Mouse (Mus musculus) G1E (cell line): ENCODE measurements around the gene Iqcc. TPM values are rescaled to one million over a fixed set of nuclear protein-coding genes. Genes with fewer than 3 reads are reported as not detected.
A peak's percentile ranks its signal among the peaks of the same experiment; 100 is the strongest.

ENCODE experiments used
- ATAC-seq: 2 replicates; pipeline ENCODE4 v1.8.0; 2016; ENCODE audit warnings: mild to moderate bottlenecking; ENCODE audit not compliant: insufficient number of reproducible peaks, poor library complexity, low FRiP score, severe bottlenecking; ENCODE audit errors: extremely low read depth
- DNase-seq: peaks from one replicate; pipeline ENCODE4 v3.0.0; 2012; ENCODE audit warnings: low spot score
- H3K27me3 ChIP-seq: 2 replicates; pipeline ENCODE4 v1.6.1; 2012; ENCODE audit warnings: mild to moderate bottlenecking, low read length, inconsistent platforms; ENCODE audit not compliant: insufficient read depth
- H3K36me3 ChIP-seq: replicated peaks from 2 replicates; pipeline ENCODE3; 2012; ENCODE audit warnings: mild to moderate bottlenecking, inconsistent platforms
- H3K4me1 ChIP-seq: 2 replicates; pipeline ENCODE4 v1.6.1; 2012; ENCODE audit warnings: low read depth, low read length, inconsistent platforms, mixed read lengths; ENCODE audit not compliant: insufficient read depth
- H3K4me3 ChIP-seq: 2 replicates; pipeline ENCODE4 v1.5.1; 2012; ENCODE audit warnings: low read depth, mild to moderate bottlenecking, inconsistent platforms, low read length, moderate library complexity, mixed read lengths
- H3K9me3 ChIP-seq: replicated peaks from 2 replicates; pipeline ENCODE4 v1.6.1; 2012; ENCODE audit warnings: inconsistent platforms
- CTCF ChIP-seq: IDR thresholded peaks from 2 replicates; pipeline ENCODE4 v1.5.1; 2012; ENCODE audit warnings: low read depth, low read length, inconsistent platforms, mixed read lengths
- GATA1 ChIP-seq: IDR thresholded peaks from 2 replicates; pipeline ENCODE4 v1.6.1; 2012; ENCODE audit warnings: borderline replicate concordance, low read length, inconsistent platforms, mixed read lengths
- GATA2 ChIP-seq: IDR thresholded peaks from 2 replicates; pipeline ENCODE4 v1.6.1; 2012; ENCODE audit warnings: low read depth, low read length, inconsistent platforms, borderline replicate concordance
- POLR2AphosphoS5 ChIP-seq: IDR thresholded peaks from 2 replicates; pipeline ENCODE4 v1.6.1; 2012; ENCODE audit warnings: low read depth, low read length, inconsistent platforms; ENCODE audit not compliant: insufficient replicate concordance
- TAL1 ChIP-seq: conservative IDR thresholded peaks from 2 replicates; pipeline ENCODE4 v1.6.1; 2012; ENCODE audit warnings: low read depth, low read length, inconsistent platforms, mixed read lengths
- polyA plus RNA-seq: library from polyadenylated mRNA; stranded (reverse); fragments of >175 nt; gene quantifications from 2 replicates; pipeline ENCODE4 v1.2.3, GENCODE M21; 2012
- total RNA-seq, 2 experiments: library from RNA; stranded (forward) in 1 of 2; stranded (reverse) in 1 of 2; fragments of 200-1000 nt in 1 of 2; fragments of >200 nt in 1 of 2; fragmentation: Nextera tagmentation in 1 of 2; gene quantifications; 2 replicates each; pipeline ENCODE4 v1.2.3; 2014 to 2017

Iqcc gene
- total and polyA plus RNA-seq, 3 experiments: 8.8 to 35.0 (median 23.6) TPM

- H3K4me3 ChIP-seq: no peak overlapping the region
- no peaks in the 10 kb centered on the region for H3K36me3 ChIP-seq
- ATAC-seq: no peak
- peaks cover 23% of the 10 kb centered on the region for H3K4me1 ChIP-seq
- peaks cover 53% of the 10 kb centered on the region for H3K27me3 ChIP-seq
- peak; percentile 33 for DNase-seq
- TF ChIP-seq GATA2 (no peak), GATA1 (no peak), TAL1 (no peak), POLR2AphosphoS5 (no peak), CTCF (no peak)
- H3K9me3 ChIP-seq: no peaks in the 10 kb centered on the region
These were observed 41.9 kb downstream of the Iqcc start for GRCm38 (mm10) chr4:129576863-129577491.

DNA sequence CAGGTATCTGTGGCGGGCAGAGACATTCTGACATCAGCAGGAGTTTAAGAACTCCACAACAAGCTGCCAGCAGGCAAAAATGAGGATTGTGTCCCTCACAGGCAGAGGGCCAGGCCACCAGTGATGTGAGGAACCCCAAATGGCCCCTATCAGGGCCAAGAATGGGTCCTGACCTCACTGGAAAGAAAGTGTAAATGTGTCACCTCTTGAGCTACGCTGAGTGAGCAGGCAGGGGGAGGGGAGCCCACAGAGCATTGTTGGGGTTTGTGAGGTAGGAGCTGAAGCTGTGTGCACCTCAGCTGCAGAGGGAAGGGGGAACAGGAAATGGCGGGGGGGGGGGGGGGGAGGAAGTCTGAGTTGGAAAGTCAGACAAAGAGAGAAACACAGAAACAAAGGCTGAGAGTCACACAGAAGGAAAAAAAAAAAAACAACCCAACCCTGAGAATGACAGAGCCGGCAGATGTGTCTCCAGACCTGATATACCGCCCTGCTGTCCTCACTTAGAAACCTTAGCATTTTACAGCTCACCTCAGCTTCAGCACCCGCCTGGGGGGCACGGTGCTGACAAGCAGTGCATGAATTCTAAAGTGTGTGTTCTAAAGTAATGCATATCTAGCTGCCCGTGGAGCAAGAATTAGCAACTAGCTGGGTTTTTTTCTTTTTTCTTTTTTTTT is 43.6 kb downstream of the Iqcc start:
- TF ChIP-seq POLR2AphosphoS5 (no peak), GATA2 (no peak)
- H3K4me1 ChIP-seq: peaks cover 21% of the 10 kb centered on the region
- DNase-seq: no peak
- H3K36me3 ChIP-seq: no peaks in the 10 kb centered on the region
- H3K9me3 ChIP-seq: no peaks in the 10 kb centered on the region
- H3K4me3 ChIP-seq: no peak overlapping the region
- peak; percentile 45; the same call in 1 of the 2 replicates for ATAC-seq
- peaks cover 58% of the 10 kb centered on the region for H3K27me3 ChIP-seq

GRCm38 (mm10) chr4:129573430-129573829 is 45.5 kb downstream of the Iqcc start, which contains the start of gene Lck:
TSS of gene Lck (minus strand) at chr4:129573641.
- DNase-seq (no peak), ATAC-seq (no peak)
- Histone ChIP-seq H3K4me3 (no peak within 1 kb of the TSS), H3K9me3 (no peaks in the 10 kb centered on the region), H3K36me3 (no peaks in the 10 kb centered on the region), H3K4me1 (peaks cover 21% of the 10 kb centered on the region), H3K27me3 (peaks cover 58% of the 10 kb centered on the region)
- no peak for TF ChIP-seq POLR2AphosphoS5
- TF ChIP-seq CTCF: no peak
- TF ChIP-seq TAL1: no peak
- no peak for TF ChIP-seq GATA1
- no peak for TF ChIP-seq GATA2

DNA sequence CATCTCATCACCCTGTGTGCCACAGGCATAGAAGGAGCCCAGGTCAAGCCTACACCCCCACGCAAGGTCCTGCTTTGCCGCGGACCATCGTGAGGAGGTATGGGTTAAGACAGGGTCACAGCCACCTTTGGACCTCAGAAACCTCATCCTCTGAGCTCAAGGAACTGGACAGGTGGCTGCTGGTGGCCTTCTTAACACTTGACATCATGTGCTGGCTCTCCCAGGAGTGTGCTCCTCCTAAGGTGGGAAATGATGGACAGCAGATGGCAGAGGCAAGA is 45.9 kb downstream of the Iqcc start:
- no peak for TF ChIP-seq GATA1
- TF ChIP-seq TAL1: no peak
- no peak for TF ChIP-seq CTCF
- TF ChIP-seq POLR2AphosphoS5: no peak
- no peak for TF ChIP-seq GATA2

GRCm38 (mm10) chr4:129572236-129573092 is 46.4 kb downstream of the Iqcc start:
- Histone ChIP-seq H3K36me3 (no peaks in the 10 kb centered on the region), H3K4me3 (no peak overlapping the region), H3K27me3 (peaks cover 51% of the 10 kb centered on the region), H3K4me1 (peaks cover 21% of the 10 kb centered on the region), H3K9me3 (no peaks in the 10 kb centered on the region)
- DNase-seq: no peak
- no peak for ATAC-seq
- no peak for TF ChIP-seq CTCF
- no peak for TF ChIP-seq TAL1
- TF ChIP-seq POLR2AphosphoS5: no peak
- TF ChIP-seq GATA1: no peak
- TF ChIP-seq GATA2: no peak

More for the DNA sequence above, 45.9 kb downstream of the Iqcc start:
- Histone ChIP-seq H3K4me1 (peaks cover 21% of the 10 kb centered on the region), H3K9me3 (no peaks in the 10 kb centered on the region), H3K4me3 (no peak overlapping the region), H3K27me3 (peaks cover 54% of the 10 kb centered on the region), H3K36me3 (no peaks in the 10 kb centered on the region)
- DNase-seq (no peak), ATAC-seq (no peak)

DNA sequence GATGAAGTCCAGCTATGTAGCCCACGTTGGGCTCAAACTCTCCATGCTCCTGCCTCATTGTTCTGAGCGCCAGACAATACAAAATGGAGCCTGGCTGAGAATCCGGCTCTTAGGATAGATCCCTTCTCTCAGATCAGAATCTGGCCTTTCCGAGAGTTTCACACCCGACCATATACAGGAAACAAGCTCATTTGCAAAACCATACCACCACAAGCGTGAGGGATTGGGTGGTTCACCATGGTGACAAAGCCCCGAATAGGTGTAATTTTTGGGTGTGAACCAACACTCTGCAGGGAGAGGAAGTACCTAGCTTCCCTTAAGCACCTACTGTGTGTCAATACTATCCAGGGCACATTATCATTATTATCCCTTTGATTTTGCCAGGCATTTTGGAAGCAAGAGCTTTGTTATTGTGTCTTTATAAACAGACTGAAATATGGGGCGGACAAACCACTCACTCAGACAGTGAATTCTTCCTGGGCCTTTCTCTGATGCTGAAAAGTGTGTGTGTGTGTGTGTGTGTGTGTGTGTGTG is 47.3 kb downstream of the Iqcc start:
- H3K36me3 ChIP-seq: no peaks in the 10 kb centered on the region
- ATAC-seq: no peak
- H3K27me3 ChIP-seq: peaks cover 49% of the 10 kb centered on the region
- H3K9me3 ChIP-seq: no peaks in the 10 kb centered on the region
- no peak for DNase-seq
- peaks cover 14% of the 10 kb centered on the region for H3K4me1 ChIP-seq
- no peak for TF ChIP-seq GATA1
- no peak for TF ChIP-seq CTCF
- no peak for TF ChIP-seq POLR2AphosphoS5
- TF ChIP-seq GATA2: no peak
- no peak for TF ChIP-seq TAL1
- no peak overlapping the region for H3K4me3 ChIP-seq
